Mouse (Mus musculus) CH12.LX (cell line): ENCODE data around the gene Vmn1r3. TPM values are rescaled to one million over a fixed set of nuclear protein-coding genes. Genes with fewer than 3 reads are reported as not detected.

Source experiments
- DNase-seq: peaks from one replicate; pipeline ENCODE4 v3.0.0-alpha.2; 2013; ENCODE audit errors: extremely low read depth
- H3K27ac ChIP-seq: 2 replicates; pipeline ENCODE4 v1.5.1; 2012; ENCODE audit warnings: low read depth, mild to moderate bottlenecking, control low read depth, moderate library complexity; ENCODE audit not compliant: insufficient read depth
- H3K27me3 ChIP-seq: replicated peaks from 2 replicates; pipeline ENCODE3; 2012; ENCODE audit warnings: inconsistent platforms
- H3K36me3 ChIP-seq, 2 experiments: replicated peaks in 1 of 2; 2 replicates each; pipeline versions ENCODE3 to v1.6.1; 2012; ENCODE audit warnings: inconsistent platforms in 1 of 2, low read length in 1 of 2, mild to moderate bottlenecking in 1 of 2, mixed read lengths in 1 of 2, moderate library complexity in 1 of 2; ENCODE audit not compliant: control insufficient read depth in 1 of 2, insufficient read depth in 1 of 2
- H3K4me1 ChIP-seq, 2 experiments: 2 replicates each; pipeline ENCODE4 v1.6.1; 2012; ENCODE audit warnings: inconsistent platforms in 1 of 2, moderate library complexity in 1 of 2; ENCODE audit not compliant: insufficient read depth in 2 of 2, control insufficient read depth in 1 of 2
- H3K4me2 ChIP-seq: 2 replicates; pipeline ENCODE4 v1.6.1; 2012; ENCODE audit warnings: low read depth, mild to moderate bottlenecking, control low read depth; ENCODE audit not compliant: poor library complexity, insufficient read depth, severe bottlenecking
- H3K4me3 ChIP-seq, 3 experiments: fragments of 150-350 bp in 1 of 3; sonication (generic) in 1 of 3; replicated peaks in 1 of 3; 2 replicates each; pipeline versions ENCODE3 to v1.5.1; 2011 to 2012; ENCODE audit warnings: low read depth in 2 of 3, low read length in 2 of 3, mild to moderate bottlenecking in 2 of 3, moderate library complexity in 2 of 3, control low read depth in 1 of 3, improper control_type of control experiment in 1 of 3, inconsistent platforms in 1 of 3, mixed read lengths in 1 of 3; ENCODE audit not compliant: poor library complexity in 1 of 3
- H3K79me2 ChIP-seq: replicated peaks from 2 replicates; pipeline ENCODE4 v1.6.1; 2012; ENCODE audit warnings: mild to moderate bottlenecking, moderate library complexity; ENCODE audit not compliant: control insufficient read depth, poor library complexity, insufficient read depth, severe bottlenecking; ENCODE audit errors: extremely low read depth
- H3K9ac ChIP-seq: 2 replicates; pipeline ENCODE4 v1.6.1; 2012; ENCODE audit warnings: low read depth, mild to moderate bottlenecking, control low read depth, moderate library complexity; ENCODE audit not compliant: insufficient read depth
- H3K9me3 ChIP-seq: replicated peaks from 2 replicates; pipeline ENCODE3; 2012; ENCODE audit warnings: low read length, inconsistent platforms, mixed read lengths
- CHD1 ChIP-seq: IDR thresholded peaks from 2 replicates; pipeline ENCODE4 v1.6.1; 2012; ENCODE audit warnings: low read depth, low read length, improper control_type of control experiment, inconsistent platforms
- CHD2 ChIP-seq: IDR thresholded peaks from 2 replicates; pipeline ENCODE4 v1.6.1; 2011; ENCODE audit warnings: low read length, improper control_type of control experiment
- CTCF ChIP-seq, 2 experiments: IDR thresholded peaks in 1 of 2; conservative IDR thresholded peaks in 1 of 2; 2 replicates each; pipeline ENCODE4 v1.5.1; 2011 to 2012; ENCODE audit warnings: low read depth in 2 of 2, low read length in 2 of 2, improper control_type of control experiment in 1 of 2, inconsistent platforms in 1 of 2, mild to moderate bottlenecking in 1 of 2, moderate library complexity in 1 of 2
- E2F4 ChIP-seq: IDR thresholded peaks from 2 replicates; pipeline ENCODE4 v1.6.1; 2011; ENCODE audit warnings: low read depth, low read length, improper control_type of control experiment; ENCODE audit not compliant: insufficient replicate concordance
- ELF1 ChIP-seq: IDR thresholded peaks from 2 replicates; pipeline ENCODE4 v1.6.1; 2014; ENCODE audit warnings: low read depth, mild to moderate bottlenecking, inconsistent platforms, low read length, improper control_type of control experiment
- EP300 ChIP-seq: IDR thresholded peaks from 2 replicates; pipeline ENCODE4 v1.6.1; 2011; ENCODE audit warnings: low read length, improper control_type of control experiment
- GABPA ChIP-seq: IDR thresholded peaks from 2 replicates; pipeline ENCODE4 v1.6.1; 2012; ENCODE audit warnings: low read depth, low read length, improper control_type of control experiment, inconsistent platforms; ENCODE audit not compliant: insufficient replicate concordance
- IRF4 ChIP-seq: IDR thresholded peaks from 2 replicates; pipeline ENCODE4 v1.6.1; 2014; ENCODE audit warnings: low read depth, mild to moderate bottlenecking, inconsistent platforms, low read length, improper control_type of control experiment
- JUN ChIP-seq: IDR thresholded peaks from 2 replicates; pipeline ENCODE4 v1.6.1; 2011; ENCODE audit warnings: low read depth, mild to moderate bottlenecking, low read length, improper control_type of control experiment, moderate library complexity; ENCODE audit not compliant: insufficient read depth
- JUND ChIP-seq: conservative IDR thresholded peaks from 2 replicates; pipeline ENCODE4 v1.6.1; 2011; ENCODE audit warnings: low read depth, low read length, improper control_type of control experiment
- KAT2A ChIP-seq: IDR thresholded peaks from 2 replicates; pipeline ENCODE4 v1.6.1; 2012; ENCODE audit warnings: low read length, improper control_type of control experiment, inconsistent platforms; ENCODE audit not compliant: insufficient replicate concordance
- MAFK ChIP-seq: IDR thresholded peaks from 2 replicates; pipeline ENCODE4 v1.6.1; 2011; ENCODE audit warnings: low read length, improper control_type of control experiment; ENCODE audit not compliant: insufficient replicate concordance
- MAZ ChIP-seq: IDR thresholded peaks from 2 replicates; pipeline ENCODE4 v1.6.1; 2012; ENCODE audit warnings: low read depth, mild to moderate bottlenecking, inconsistent platforms, low read length, improper control_type of control experiment, moderate library complexity
- MXI1 ChIP-seq: IDR thresholded peaks from 2 replicates; pipeline ENCODE4 v1.6.1; 2011; ENCODE audit warnings: mild to moderate bottlenecking, low read depth, low read length, improper control_type of control experiment
- NELFE ChIP-seq: IDR thresholded peaks from 2 replicates; pipeline ENCODE4 v1.6.1; 2011; ENCODE audit warnings: low read depth, low read length, improper control_type of control experiment
- NRF1 ChIP-seq: IDR thresholded peaks from 2 replicates; pipeline ENCODE4 v1.6.1; 2014; ENCODE audit warnings: low read depth, mild to moderate bottlenecking, inconsistent platforms, low read length, improper control_type of control experiment, moderate library complexity
- PAX5 ChIP-seq: IDR thresholded peaks from 2 replicates; pipeline ENCODE4 v1.6.1; 2012; ENCODE audit warnings: low read length, inconsistent platforms, mixed read lengths
- RCOR1 ChIP-seq: conservative IDR thresholded peaks from 2 replicates; pipeline ENCODE4 v1.6.1; 2012; ENCODE audit warnings: low read depth, mild to moderate bottlenecking, inconsistent platforms, low read length, improper control_type of control experiment
- SIN3A ChIP-seq: IDR thresholded peaks from 2 replicates; pipeline ENCODE4 v1.6.1; 2012; ENCODE audit warnings: low read length, improper control_type of control experiment, inconsistent platforms
- SMC3 ChIP-seq: IDR thresholded peaks from 2 replicates; pipeline ENCODE4 v1.6.1; 2011; ENCODE audit warnings: low read depth, low read length, improper control_type of control experiment
- TBP ChIP-seq: conservative IDR thresholded peaks from 2 replicates; pipeline ENCODE4 v1.6.1; 2011; ENCODE audit warnings: low read depth, low read length, improper control_type of control experiment
- TCF12 ChIP-seq: IDR thresholded peaks from 2 replicates; pipeline ENCODE4 v1.6.1; 2014; ENCODE audit warnings: low read depth, mild to moderate bottlenecking, inconsistent platforms, low read length, improper control_type of control experiment
- UBTF ChIP-seq: IDR thresholded peaks from 2 replicates; pipeline ENCODE4 v1.6.1; 2012; ENCODE audit warnings: low read depth, mild to moderate bottlenecking, inconsistent platforms, low read length, improper control_type of control experiment, moderate library complexity
- USF1 ChIP-seq: IDR thresholded peaks from 2 replicates; pipeline ENCODE4 v1.6.1; 2014; ENCODE audit warnings: low read depth, mild to moderate bottlenecking, inconsistent platforms, low read length, improper control_type of control experiment
- USF2 ChIP-seq: conservative IDR thresholded peaks from 2 replicates; pipeline ENCODE4 v1.6.1; 2011; ENCODE audit warnings: low read depth, low read length, improper control_type of control experiment
- ZKSCAN1 ChIP-seq: IDR thresholded peaks from 2 replicates; pipeline ENCODE4 v1.6.1; 2012; ENCODE audit warnings: low read depth, inconsistent platforms, low read length, improper control_type of control experiment, borderline replicate concordance
- ZNF384 ChIP-seq: IDR thresholded peaks from 2 replicates; pipeline ENCODE4 v1.6.1; 2012; ENCODE audit warnings: low read depth, low read length, improper control_type of control experiment, inconsistent platforms
- dilution Hi-C: fragments of 300-500 bp; cut with MboI; formaldehyde crosslinking; loops from 2 replicates; pipeline ENCODE4 v1.14.3; 2020; ENCODE audit warnings: low sequenced_read_pairs; ENCODE audit not compliant: extremely low pct_unique_long_range_greater_than_20kb, extremely low pct_ligation_motif_present
- in situ Hi-C: fragments of 300-500 bp; cut with MboI; formaldehyde crosslinking; loops from 3 replicates; pipeline ENCODE4 v1.14.3; 2019; ENCODE audit warnings: low sequenced_read_pairs, low pct_ligation_motif_present, low pct_unique_long_range_greater_than_20kb, mixed read lengths
- polyA plus RNA-seq: library from polyadenylated mRNA; unstranded; fragments of >175 nt; gene quantifications from 2 replicates; pipeline ENCODE4 v1.2.1, GENCODE M21; 2012; ENCODE audit warnings: low read depth; ENCODE audit not compliant: insufficient read length
- total RNA-seq, 2 experiments: library from RNA; depleted of rRNA; stranded (reverse); fragments of 300-350 nt in 1 of 2; fragments of >200 nt in 1 of 2; gene quantifications; 2 replicates each; pipeline ENCODE4 v1.2.3; 2012 to 2014

Gene Vmn1r3
- total and polyA plus RNA-seq, 3 experiments = not detected

DNA sequence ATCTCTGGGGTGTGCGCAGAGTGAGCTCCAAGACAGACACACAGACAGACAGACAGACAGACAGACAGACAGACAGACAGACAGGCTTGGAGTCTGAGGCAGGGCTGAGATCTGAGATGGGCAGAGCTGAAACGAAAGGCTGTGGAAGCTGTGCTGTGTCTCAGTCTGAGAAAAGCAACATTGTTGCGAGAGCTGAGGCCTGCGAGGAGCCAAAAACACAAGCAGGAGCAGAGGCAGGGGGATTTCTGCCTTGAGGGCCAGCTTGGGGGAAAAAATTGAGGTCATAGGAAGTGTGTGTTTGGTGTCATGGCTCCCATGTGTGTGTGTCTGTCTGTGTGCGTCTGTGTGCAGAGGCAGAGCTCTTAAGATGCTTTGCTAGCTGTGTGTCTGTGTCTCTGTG lies 42.6 kb upstream of the Vmn1r3 start:
- Histone ChIP-seq H3K36me3 (no peaks in the 10 kb centered on the region), H3K9me3 (no peaks in the 10 kb centered on the region), H3K27ac (no peak overlapping the region), H3K4me3 (no peak overlapping the region), H3K79me2 (no peaks in the 10 kb centered on the region), H3K27me3 (no peaks in the 10 kb centered on the region), H3K9ac (no peak overlapping the region), H3K4me2 (no peak overlapping the region), H3K4me1 (peaks cover 0 to 35% of the 10 kb centered on the region in 2 experiments; a peak in 2 of 4 replicates)
- in situ Hi-C loops (loop anchor here (25.0 kb wide), 1 partner anchor 185 kb away; no protein-coding TSS in a partner anchor), dilution Hi-C loops (no loop called here)
- no peak for DNase-seq
- TF ChIP-seq JUN = no peak
- TF ChIP-seq TBP = no peak
- TF ChIP-seq ZKSCAN1 = no peak
- TF ChIP-seq E2F4 = no peak
- TF ChIP-seq TCF12 = no peak
- no peak for TF ChIP-seq USF1
- TF ChIP-seq CHD2 = no peak
- no peak for TF ChIP-seq KAT2A
- no peak for TF ChIP-seq IRF4
- no peak for TF ChIP-seq CTCF (conservative IDR thresholded peaks at IDR 0.05 in 1 of 2, IDR thresholded peaks at IDR 0.05 in 1 of 2; ENCODE audit: low read depth in 2 of 2, low read length in 2 of 2)
- TF ChIP-seq ELF1 = no peak
- no peak for TF ChIP-seq USF2
- TF ChIP-seq SIN3A = no peak
- TF ChIP-seq MAZ = no peak
- no peak for TF ChIP-seq SMC3
- TF ChIP-seq RCOR1 = no peak

DNA sequence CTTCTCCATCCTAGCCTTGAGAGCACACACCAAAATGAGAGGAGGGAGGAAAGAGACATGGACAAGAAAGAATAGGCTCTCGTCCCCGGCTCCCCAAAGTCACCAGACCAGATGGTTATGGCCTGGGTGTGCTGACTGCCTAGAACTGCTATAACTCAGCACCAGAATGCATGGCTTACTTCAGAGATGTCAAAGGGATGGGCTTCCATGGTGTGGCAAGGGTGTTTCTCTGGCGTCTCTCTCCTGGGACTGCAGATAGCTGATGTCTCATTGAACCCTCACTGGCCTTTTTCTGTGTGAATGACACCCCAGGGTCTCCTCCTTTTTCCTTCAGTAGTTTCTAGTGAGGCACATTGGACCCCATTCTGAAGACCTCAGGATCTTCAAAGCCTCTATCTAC lies 41.3 kb upstream of the Vmn1r3 start:
- H3K9me3 ChIP-seq = no peaks in the 10 kb centered on the region
- no peak overlapping the region for H3K4me2 ChIP-seq
- TF ChIP-seq PAX5 (no peak), MAFK (no peak), NRF1 (no peak), JUN (no peak), SMC3 (no peak), NELFE (no peak), TCF12 (no peak), EP300 (no peak), E2F4 (no peak), GABPA (no peak), USF2 (no peak), JUND (no peak), SIN3A (no peak), CHD2 (no peak), MXI1 (no peak), ZNF384 (no peak), CHD1 (no peak), UBTF (no peak), CTCF (conservative IDR thresholded peaks at IDR 0.05 in 1 of 2, IDR thresholded peaks at IDR 0.05 in 1 of 2; ENCODE audit: low read depth in 2 of 2, low read length in 2 of 2) (no peak), ZKSCAN1 (no peak)
- H3K79me2 ChIP-seq = no peaks in the 10 kb centered on the region
- dilution Hi-C loops = no loop called here
- no peak overlapping the region for H3K9ac ChIP-seq
- H3K27ac ChIP-seq = no peak overlapping the region
- in situ Hi-C loops = loop anchor here (25.0 kb wide), 1 partner anchor 186 kb away; no protein-coding TSS in a partner anchor
- no peak overlapping the region for H3K4me3 ChIP-seq
- H3K36me3 ChIP-seq = no peaks in the 10 kb centered on the region
- no peaks in the 10 kb centered on the region for H3K27me3 ChIP-seq
- no peak for DNase-seq
- H3K4me1 ChIP-seq = peaks cover 0 to 29% of the 10 kb centered on the region in 2 experiments; a peak in 2 of 4 replicates
